Mouse (Mus musculus): Measurements from ENCODE around the gene Wdpcp. TPM values are rescaled to one million over a fixed set of nuclear protein-coding genes. Genes with fewer than 3 reads are reported as not detected.
A peak's percentile ranks its signal among the peaks of the same experiment; 100 is the strongest.

Wdpcp gene
- total RNA-seq, 1 experiment from 2014 or later: 22.2 TPM

DNA sequence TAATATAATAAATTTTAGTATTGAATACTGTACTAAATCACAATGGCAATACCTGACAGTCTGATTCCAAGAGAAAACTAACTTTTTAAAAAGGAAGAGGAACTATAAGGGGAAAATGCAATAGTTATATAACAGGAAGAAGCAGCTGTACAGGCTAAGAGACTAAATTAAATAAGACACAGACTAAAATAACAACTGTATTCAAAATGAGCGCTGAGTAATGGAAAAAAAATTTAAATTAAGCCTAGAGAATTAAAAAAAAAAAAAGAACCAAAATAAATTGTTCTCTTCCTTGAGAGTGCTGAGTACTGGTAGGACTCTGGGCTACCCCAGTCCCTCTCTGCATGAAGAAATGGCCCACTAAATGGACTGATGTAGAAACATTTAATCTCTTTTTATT lies 4.3 kb upstream of the Wdpcp start:
- ATAC-seq (replicated peaks; ENCODE audit: low read depth, poor library complexity, severe bottlenecking): no peak

GRCm38 (mm10) chr11:21569002-21569401 lies 3.0 kb upstream of the Wdpcp start:
- peak; percentile 23; the same call in 1 of the 2 replicates for ATAC-seq (replicated peaks; ENCODE audit: low read depth, poor library complexity, severe bottlenecking)

- ATAC-seq (replicated peaks; ENCODE audit: low read depth, poor library complexity, severe bottlenecking): peak; percentile 30
These were observed 2.5 kb upstream of the Wdpcp start for GRCm38 (mm10) chr11:21569456-21570108.

GRCm38 (mm10) chr11:21570109-21570474 lies 1.9 kb upstream of the Wdpcp start:
- ATAC-seq (replicated peaks; ENCODE audit: low read depth, poor library complexity, severe bottlenecking): no peak

DNA sequence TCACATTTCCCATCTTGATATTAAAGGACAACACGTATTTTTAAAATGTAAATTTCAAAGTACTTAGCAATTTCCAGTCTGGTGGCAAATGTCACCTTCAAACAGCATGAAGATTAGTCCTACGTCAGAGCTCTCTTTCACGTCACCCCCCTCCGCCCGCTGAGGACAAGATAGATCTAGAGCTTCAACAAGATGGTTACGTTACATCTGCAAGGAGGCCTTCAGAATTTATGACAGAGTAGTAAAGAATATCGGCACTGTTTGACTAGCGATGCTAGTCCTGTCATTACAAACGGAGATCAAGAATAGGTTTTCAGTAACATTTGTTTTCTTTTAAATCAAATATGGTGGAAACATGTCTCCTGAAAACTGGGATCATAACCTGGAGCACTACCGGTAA lies 1.1 kb upstream of the Wdpcp start:
- ATAC-seq (replicated peaks; ENCODE audit: low read depth, poor library complexity, severe bottlenecking): no peak

- no peak for ATAC-seq (replicated peaks; ENCODE audit: low read depth, poor library complexity, severe bottlenecking)
These were observed 9.4 kb downstream of the Wdpcp start for GRCm38 (mm10) chr11:21581472-21581871.

DNA sequence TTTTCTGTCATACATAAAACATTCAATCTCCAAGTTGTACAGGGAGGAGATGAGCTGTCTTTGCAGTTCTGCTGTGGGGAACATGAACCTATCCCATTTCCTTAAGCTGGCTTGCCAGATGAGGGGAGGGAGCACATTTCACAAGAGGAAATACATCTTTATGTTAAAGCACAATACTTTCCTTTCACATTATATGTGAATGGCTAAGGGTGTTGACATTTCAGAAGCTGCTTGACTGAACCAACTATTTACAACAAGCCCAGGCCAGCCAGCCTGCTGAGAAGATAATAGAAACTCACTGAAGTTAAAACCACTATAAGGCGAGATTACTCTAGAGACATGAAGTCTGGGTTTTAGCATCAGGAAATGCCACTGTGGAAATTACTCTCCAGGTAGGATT lies 11.3 kb downstream of the Wdpcp start:
- ATAC-seq (replicated peaks; ENCODE audit: low read depth, poor library complexity, severe bottlenecking): no peak

- ATAC-seq (replicated peaks; ENCODE audit: low read depth, poor library complexity, severe bottlenecking): no peak
These were observed 30.5 kb downstream of the Wdpcp start for GRCm38 (mm10) chr11:21602497-21602896.

GRCm38 (mm10) chr11:21615915-21616314 lies 43.9 kb downstream of the Wdpcp start:
- ATAC-seq (replicated peaks; ENCODE audit: low read depth, poor library complexity, severe bottlenecking): no peak

DNA sequence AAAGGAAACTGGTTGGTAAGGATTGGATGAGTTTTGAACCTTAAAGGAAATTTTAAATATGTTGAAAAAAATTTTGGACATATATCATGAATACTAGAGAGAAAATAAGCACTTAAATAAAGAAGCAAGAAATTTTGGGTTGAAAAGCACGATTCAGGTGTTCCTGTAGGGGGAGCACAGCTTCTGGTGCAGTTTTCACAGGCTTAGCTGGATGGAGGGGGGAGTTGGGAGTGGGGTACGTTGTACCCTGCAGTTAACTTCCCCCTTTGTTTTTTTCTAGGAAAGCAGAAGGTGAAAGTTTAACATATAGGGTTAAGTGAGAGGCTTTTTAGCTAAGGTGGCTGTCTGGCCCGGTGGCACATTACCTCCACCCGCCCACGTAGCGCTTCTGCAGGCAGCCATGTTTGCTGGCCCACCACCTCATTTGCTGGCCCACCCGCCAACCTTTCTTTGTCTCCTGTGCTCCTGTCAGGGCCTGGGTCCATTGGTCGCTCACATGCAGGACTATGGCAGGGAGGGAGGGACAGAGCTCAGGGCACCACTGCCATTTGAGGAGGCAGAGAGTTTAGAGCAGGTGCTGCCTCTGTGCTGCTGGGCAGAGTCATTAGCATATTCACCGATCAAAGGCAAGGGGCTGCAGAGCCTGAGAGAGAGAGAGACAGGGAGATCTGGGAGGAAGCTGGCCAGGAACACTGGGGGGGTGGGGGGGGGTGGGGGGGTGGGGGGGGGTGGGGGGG lies 62.3 kb downstream of the Wdpcp start:
- ATAC-seq (replicated peaks; ENCODE audit: low read depth, poor library complexity, severe bottlenecking): no peak

- ATAC-seq (replicated peaks; ENCODE audit: low read depth, poor library complexity, severe bottlenecking): no peak
These were observed 66.3 kb downstream of the Wdpcp start for GRCm38 (mm10) chr11:21638341-21638740.

DNA sequence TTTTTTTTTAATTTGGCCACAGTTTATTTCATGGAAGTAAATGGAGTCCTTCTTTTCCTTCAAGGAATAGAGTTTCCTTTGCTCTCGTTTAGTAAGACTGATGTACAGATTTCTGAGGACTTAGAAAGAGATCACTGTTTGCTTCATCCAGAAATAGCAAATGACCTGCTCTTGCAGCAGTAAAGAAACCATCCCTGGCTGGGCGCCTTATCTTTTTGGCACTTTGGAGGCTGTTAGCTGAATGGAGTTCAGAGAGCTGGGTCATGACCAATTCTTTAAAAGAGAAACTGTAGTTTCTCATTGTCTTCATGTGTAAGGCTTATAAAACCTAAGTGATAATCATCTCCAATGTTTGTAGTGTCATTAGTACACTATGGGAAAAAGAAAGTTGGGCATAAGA lies 67.5 kb downstream of the Wdpcp start:
- ATAC-seq (replicated peaks; ENCODE audit: low read depth, poor library complexity, severe bottlenecking): no peak

- no peak for ATAC-seq (replicated peaks; ENCODE audit: low read depth, poor library complexity, severe bottlenecking)
These were observed 72.2 kb downstream of the Wdpcp start for GRCm38 (mm10) chr11:21644231-21644630.

GRCm38 (mm10) chr11:21646136-21646535 lies 74.1 kb downstream of the Wdpcp start:
- no peak for ATAC-seq (replicated peaks; ENCODE audit: low read depth, poor library complexity, severe bottlenecking)

DNA sequence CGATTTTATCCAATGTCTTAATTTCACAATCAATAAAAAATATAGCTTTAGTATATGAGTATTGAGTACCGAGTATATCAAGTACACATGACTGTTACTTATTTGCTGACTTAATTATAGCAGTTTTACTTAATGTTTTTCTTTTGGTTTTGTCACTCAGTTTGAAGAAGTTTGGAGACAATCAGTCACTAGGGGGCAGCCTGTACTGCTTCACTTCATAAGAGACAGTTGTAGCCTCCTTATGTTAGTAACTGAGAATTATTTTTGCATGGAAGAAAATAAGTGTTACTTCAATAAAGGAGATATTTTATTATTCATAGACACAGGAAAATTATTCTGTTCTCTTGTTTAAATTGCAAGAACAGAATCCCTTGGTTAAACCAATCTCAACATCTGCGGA lies 87.0 kb downstream of the Wdpcp start:
- ATAC-seq (replicated peaks; ENCODE audit: low read depth, poor library complexity, severe bottlenecking): no peak

DNA sequence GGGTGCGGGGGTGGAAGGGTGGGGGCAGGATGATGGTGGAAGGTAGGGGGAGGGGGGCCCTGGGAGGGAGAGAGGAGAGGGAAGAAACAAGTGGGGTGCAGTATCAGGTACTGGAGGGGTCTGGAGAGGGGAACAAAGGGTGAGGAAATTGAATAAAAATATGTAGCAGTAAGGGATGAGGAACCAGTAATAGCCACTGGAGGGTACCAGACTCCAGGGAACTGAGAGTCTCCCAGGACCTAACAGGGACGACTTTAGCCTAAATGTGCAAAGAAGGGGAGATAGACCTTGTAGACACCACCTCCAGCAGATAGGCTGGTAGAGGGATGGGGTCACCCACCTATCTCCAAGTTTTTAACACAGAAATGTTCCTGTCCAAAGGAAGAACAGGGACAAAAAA lies 105.0 kb downstream of the Wdpcp start:
- ATAC-seq (replicated peaks; ENCODE audit: low read depth, poor library complexity, severe bottlenecking): no peak

DNA sequence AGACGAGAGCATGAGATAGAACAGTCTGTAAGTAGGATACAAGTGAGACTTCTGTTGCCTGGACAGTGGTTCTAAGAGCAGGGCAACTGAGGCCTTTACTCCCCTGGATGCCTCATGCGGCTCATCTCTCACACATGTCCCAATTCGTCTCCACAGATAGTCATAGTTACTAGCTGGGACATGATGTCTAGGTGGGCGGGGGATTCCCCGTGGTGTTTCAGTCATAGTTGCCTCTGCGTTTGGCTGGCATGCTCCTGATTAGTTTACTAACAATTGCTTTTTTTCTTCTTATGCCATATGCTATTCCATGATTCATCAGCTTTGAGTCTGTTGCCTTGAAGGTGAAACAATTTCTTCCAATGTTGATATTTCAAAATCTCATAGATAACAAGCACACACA lies 116.4 kb downstream of the Wdpcp start:
- ATAC-seq (replicated peaks; ENCODE audit: low read depth, poor library complexity, severe bottlenecking): no peak

GRCm38 (mm10) chr11:21690730-21691129 lies 118.7 kb downstream of the Wdpcp start:
- no peak for ATAC-seq (replicated peaks; ENCODE audit: low read depth, poor library complexity, severe bottlenecking)

DNA sequence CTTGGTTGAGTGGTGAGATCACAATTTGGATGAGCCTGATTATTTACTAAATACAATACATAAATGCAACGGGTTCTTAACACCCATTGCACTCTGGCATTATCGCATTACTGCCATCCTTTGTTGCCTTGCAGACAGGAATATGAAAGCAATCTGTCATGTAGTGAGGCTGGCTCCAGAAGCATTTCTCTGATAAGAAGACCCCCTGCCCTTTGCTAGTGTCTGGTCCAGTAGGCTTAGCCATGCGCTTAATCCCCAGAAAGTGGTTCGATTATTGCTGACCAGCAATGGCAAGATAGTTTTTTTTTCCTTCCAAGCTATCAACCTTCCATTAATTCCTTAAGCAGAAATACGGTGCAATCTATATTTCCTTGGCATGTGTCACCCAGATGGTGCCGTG lies 122.1 kb downstream of the Wdpcp start:
- ATAC-seq (replicated peaks; ENCODE audit: low read depth, poor library complexity, severe bottlenecking): no peak

DNA sequence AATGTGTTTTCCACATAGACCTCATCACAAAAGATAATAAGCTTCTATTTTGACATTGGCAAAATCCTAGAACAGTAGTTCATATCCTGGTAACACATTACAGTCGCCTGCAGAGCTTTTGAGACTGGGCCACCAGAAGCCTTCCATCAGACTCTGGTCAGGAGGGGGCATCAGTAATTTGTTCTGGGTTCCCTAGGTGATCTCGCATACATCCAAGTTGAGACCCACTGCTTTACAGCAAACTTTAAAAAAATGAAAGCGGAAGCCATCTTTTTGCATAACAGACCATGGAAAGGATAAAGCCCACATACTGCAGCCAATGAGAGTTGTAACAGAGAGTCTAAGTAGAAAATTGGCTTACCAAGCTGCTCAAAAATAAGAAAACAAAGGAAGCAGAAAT lies 125.6 kb downstream of the Wdpcp start:
- ATAC-seq (replicated peaks; ENCODE audit: low read depth, poor library complexity, severe bottlenecking): no peak

GRCm38 (mm10) chr11:21713508-21713907 lies 141.5 kb downstream of the Wdpcp start:
- ATAC-seq (replicated peaks; ENCODE audit: low read depth, poor library complexity, severe bottlenecking): no peak

DNA sequence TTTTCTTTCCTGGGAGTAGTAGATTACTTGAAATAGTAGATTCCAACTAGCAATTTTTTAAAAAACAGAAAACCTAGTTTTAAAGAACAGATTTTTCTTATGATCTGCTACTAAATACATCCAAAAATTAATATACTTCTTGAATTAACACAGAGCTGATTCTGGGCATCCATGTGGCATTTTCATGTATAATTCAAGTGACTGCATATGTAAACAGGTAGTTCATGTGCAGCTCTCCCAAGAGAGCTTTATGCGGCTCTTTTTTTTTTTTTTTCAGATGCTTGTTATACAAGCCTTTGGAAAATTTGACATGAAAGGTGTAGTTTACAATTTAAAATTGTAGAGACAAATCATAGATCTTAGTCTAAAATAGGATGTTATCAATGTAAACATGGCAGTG lies 142.0 kb downstream of the Wdpcp start:
- ATAC-seq (replicated peaks; ENCODE audit: low read depth, poor library complexity, severe bottlenecking): no peak
